Mouse (Mus musculus) layer of hippocampus, adult 18-20 months (tissue): ENCODE results near the gene Dmac2. TPM values are rescaled to one million over a fixed set of nuclear protein-coding genes. Genes with fewer than 3 reads are reported as not detected.

Source experiments
- DNase-seq, 2 experiments: peaks; one replicate each; pipeline ENCODE4 v3.0.0; 2022; ENCODE audit warnings: low spot score in 2 of 2
- total RNA-seq, 2 experiments: library from RNA; stranded (reverse); gene quantifications; 2 replicates each; pipeline ENCODE4 v1.2.3; 2021

Dmac2 gene
- total RNA-seq, 2 experiments from 2014 or later, result 50.5 to 53.9 TPM

GRCm38 (mm10) chr7:25649839-25650238, 30.6 kb downstream of the Dmac2 start:
- DNase-seq, result no peak

GRCm38 (mm10) chr7:25651281-25651680, 32.1 kb downstream of the Dmac2 start:
- no peak for DNase-seq

GRCm38 (mm10) chr7:25652244-25652759, 33.1 kb downstream of the Dmac2 start:
- no peak for DNase-seq

GRCm38 (mm10) chr7:25655601-25656428, 36.6 kb downstream of the Dmac2 start:
- no peak for DNase-seq

GRCm38 (mm10) chr7:25657785-25658184, 38.6 kb downstream of the Dmac2 start:
- no peak for DNase-seq

GRCm38 (mm10) chr7:25658657-25659472, 39.7 kb downstream of the Dmac2 start, which contains the start of the genes Bckdha and Exosc5:
Bckdha (minus strand) TSS chr7:25658981.
Exosc5 (plus strand) TSS chr7:25659164.
- DNase-seq, result peak; percentile 99 to 100

GRCm38 (mm10) chr7:25666381-25666780, 47.2 kb downstream of the Dmac2 start:
- DNase-seq, result no peak

GRCm38 (mm10) chr7:25669158-25669557, 49.9 kb downstream of the Dmac2 start:
- DNase-seq, result no peak

GRCm38 (mm10) chr7:25669631-25670030, 50.4 kb downstream of the Dmac2 start:
- no peak for DNase-seq

- DNase-seq, result no peak
Observed at GRCm38 (mm10) chr7:25670096-25670495, 50.9 kb downstream of the Dmac2 start.

- DNase-seq, result no peak
Observed at GRCm38 (mm10) chr7:25671686-25672085, 52.5 kb downstream of the Dmac2 start.

GRCm38 (mm10) chr7:25672442-25672841, 53.2 kb downstream of the Dmac2 start:
- DNase-seq, result no peak

- no peak for DNase-seq
Observed at GRCm38 (mm10) chr7:25674297-25674696, 55.1 kb downstream of the Dmac2 start.

GRCm38 (mm10) chr7:25674719-25675300, 55.6 kb downstream of the Dmac2 start, which contains the start of gene Tmem91:
Tmem91 (minus strand) TSS chr7:25675166.
- no peak for DNase-seq

Other genes with a start within 250 kb of the Dmac2 start
- gene Cnfn, start 249.7 kb upstream of the Dmac2 start, total RNA-seq, result not detected
- 10 to 100 TPM in 1 of 2 experiments, 1 to 10 TPM in 1; 9.4 to 11.0 TPM for gene Lipe, start 220.7 kb upstream of the Dmac2 start, total RNA-seq
- gene Cxcl17, start 206.5 kb upstream of the Dmac2 start, total RNA-seq, result not detected
- 1 to 10 TPM; 3.2 to 3.8 TPM for gene Ceacam1, start 141.8 kb upstream of the Dmac2 start, total RNA-seq
- under 1 TPM; 0.72 to 0.99 TPM for gene Ceacam2, start 79.6 kb upstream of the Dmac2 start, total RNA-seq
- gene Erich4, start 3.5 kb upstream of the Dmac2 start, total RNA-seq, result under 1 TPM in 1 of 2 experiments, not detected in 1; 0.38 TPM
- gene B3gnt8, start 7.2 kb downstream of the Dmac2 start, total RNA-seq, result 1 to 10 TPM in 1 of 2 experiments, under 1 TPM in 1; 0.61 to 1.3 TPM
- 10 to 100 TPM; 37.0 to 41.2 TPM for gene Bckdha, start 39.6 kb downstream of the Dmac2 start, total RNA-seq
- 10 to 100 TPM; 25.8 to 30.4 TPM for gene Exosc5, start 39.8 kb downstream of the Dmac2 start, total RNA-seq
- 10 to 100 TPM in 1 of 2 experiments, 1 to 10 TPM in 1; 8.4 to 10.9 TPM for gene Tmem91, start 55.8 kb downstream of the Dmac2 start, total RNA-seq
- gene B9d2, start 61.4 kb downstream of the Dmac2 start, total RNA-seq, result 10 to 100 TPM; 22.2 to 26.3 TPM
- 1 to 10 TPM; 6.5 to 7.7 TPM for gene Tgfb1, start 67.6 kb downstream of the Dmac2 start, total RNA-seq
- gene Ccdc97, start 99.7 kb downstream of the Dmac2 start, total RNA-seq, result 10 to 100 TPM; 63.4 to 65.6 TPM
- gene Hnrnpul1, start 135.3 kb downstream of the Dmac2 start, total RNA-seq, result 100 to 1,000 TPM in 1 of 2 experiments, 10 to 100 TPM in 1; 99.1 to 110 TPM
- gene Axl, start 169.3 kb downstream of the Dmac2 start, total RNA-seq, result 10 to 100 TPM; 38.2 to 45.2 TPM
- 1 to 10 TPM; 1.6 to 1.7 TPM for gene Cyp2s1, start 197.5 kb downstream of the Dmac2 start, total RNA-seq